Mouse (Mus musculus) embryonic stem cell, embryonic (primary cell): ENCODE measurements around the gene Pou3f3.

Source experiments
- CTCF ChIA-PET, 4 experiments: fragments of 300-600 bp in 2 of 4; fragments of 350-600 bp in 2 of 4; sonication (Branson Sonifier 250); formaldehyde crosslinking; loops; one replicate each; lab custom pipeline; 2022; ENCODE audit warnings: inconsistent platforms in 2 of 4; lab: Charles Lee
- POLR2A ChIA-PET, 4 experiments: fragments of 300-600 bp in 2 of 4; fragments of 350-600 bp in 2 of 4; sonication (Branson Sonifier 250); formaldehyde crosslinking; loops; one replicate each; lab custom pipeline; 2022; ENCODE audit warnings: antibody characterized with exemption in 4 of 4, inconsistent platforms in 1 of 4; lab: Charles Lee

Gene Pou3f3

DNA sequence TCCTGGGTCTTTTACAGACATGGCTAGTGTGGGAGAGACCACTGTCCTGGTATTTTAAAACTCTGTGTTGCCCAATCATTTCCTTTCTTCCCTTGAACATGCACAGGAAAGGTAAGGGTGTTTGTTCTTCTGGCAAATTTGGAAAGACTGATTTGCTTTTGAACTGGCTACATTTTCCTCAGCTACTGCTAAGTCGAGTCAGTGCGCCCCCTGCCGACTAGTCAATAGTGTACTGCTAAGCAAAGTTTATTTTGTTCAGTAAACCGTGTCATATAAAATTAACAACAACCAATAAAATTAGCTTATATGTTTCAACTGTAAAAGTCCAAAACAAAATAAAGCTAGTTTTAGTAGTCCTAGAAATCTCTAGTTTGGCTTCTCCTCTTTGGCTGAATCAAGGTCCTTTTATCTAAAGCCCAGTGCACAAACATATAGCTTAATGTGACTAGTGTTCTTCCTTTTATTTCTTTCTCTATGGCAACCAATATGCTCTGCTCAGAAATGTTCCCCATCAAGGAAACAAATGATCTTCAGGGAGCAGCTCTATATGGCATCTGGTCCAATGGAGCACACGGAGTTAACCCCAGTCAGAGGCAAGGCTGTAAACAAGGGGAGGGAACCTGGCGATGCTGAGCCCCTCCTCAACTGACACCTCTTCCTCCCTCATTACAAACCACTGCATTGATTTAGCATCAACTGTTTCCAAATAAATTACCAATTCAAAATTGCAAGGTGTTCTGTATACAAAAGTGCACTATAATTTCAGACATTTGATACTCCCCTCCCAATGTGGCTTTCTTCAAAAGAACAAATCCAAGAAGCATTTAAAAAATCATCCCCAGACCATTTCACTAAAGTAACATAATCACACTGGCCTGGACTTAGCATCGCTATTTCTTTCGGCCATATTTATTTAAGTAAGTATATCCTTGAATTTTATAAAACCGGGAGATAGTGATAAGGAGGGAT, 4.1 kb upstream of the Pou3f3 start:
- ChIA-PET POLR2A (interaction anchor here in 1 of 4 experiments (3.5 kb wide), 1 partner anchor 21 kb away, joined by 13 read pairs; no protein-coding TSS in a partner anchor), CTCF (interaction anchor here (0.5 to 2.4 kb wide), 11 partner anchors 11 to 881 kb away, joined by 3 to 8 read pairs (median 5); no protein-coding TSS in a partner anchor)

GRCm38 (mm10) chr1:42692221-42692620, 3.3 kb upstream of the Pou3f3 start:
- CTCF ChIA-PET: interaction anchor here in 3 of 4 experiments (0.6 to 2.4 kb wide), 6 partner anchors 10 to 882 kb away, joined by 4 to 8 read pairs (median 6); no protein-coding TSS in a partner anchor
- POLR2A ChIA-PET: interaction anchor here in 1 of 4 experiments (3.5 kb wide), 1 partner anchor 20 kb away, joined by 13 read pairs; no protein-coding TSS in a partner anchor

GRCm38 (mm10) chr1:42693101-42693715, 2.4 kb upstream of the Pou3f3 start:
- ChIA-PET CTCF (interaction anchor here (0.5 to 2.4 kb wide), 8 partner anchors 8 to 1479 kb away, joined by 3 to 15 read pairs (median 6); partner anchors contain the start of genes AI597479 (in 1 of the 4) and Tgfbrap1 (in 1 of the 4)), POLR2A (interaction anchor here in 1 of 4 experiments (3.5 kb wide), 1 partner anchor 19 kb away, joined by 13 read pairs; no protein-coding TSS in a partner anchor)

DNA sequence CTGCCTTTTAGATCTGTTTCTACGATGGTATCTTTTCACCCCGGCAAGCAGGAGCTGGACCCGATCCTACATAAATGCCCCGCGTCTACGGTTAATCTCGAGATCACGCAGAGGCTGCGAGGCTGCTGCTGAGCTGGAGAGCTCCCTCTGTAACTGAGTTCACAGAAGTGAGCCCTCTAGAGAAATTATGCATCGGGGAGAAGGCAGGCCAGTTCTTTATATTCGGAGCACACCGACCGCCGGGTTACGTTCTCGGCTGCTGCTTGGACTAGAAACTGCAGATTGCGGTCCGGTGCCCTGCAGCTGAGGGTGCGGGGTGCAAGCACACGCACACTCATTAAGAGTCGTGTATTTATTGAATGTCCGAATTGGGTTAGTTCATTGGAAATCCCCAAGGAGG, 1.7 kb upstream of the Pou3f3 start:
- ChIA-PET CTCF (interaction anchor here in 2 of 4 experiments (0.5 to 1.7 kb wide), 4 partner anchors 9 to 1480 kb away, joined by 3 to 15 read pairs (median 6); partner anchors contain the start of genes AI597479 (in 1 of the 2) and Tgfbrap1 (in 1 of the 2)), POLR2A (interaction anchor here in 1 of 4 experiments (3.5 kb wide), 1 partner anchor 19 kb away, joined by 13 read pairs; no protein-coding TSS in a partner anchor)

DNA sequence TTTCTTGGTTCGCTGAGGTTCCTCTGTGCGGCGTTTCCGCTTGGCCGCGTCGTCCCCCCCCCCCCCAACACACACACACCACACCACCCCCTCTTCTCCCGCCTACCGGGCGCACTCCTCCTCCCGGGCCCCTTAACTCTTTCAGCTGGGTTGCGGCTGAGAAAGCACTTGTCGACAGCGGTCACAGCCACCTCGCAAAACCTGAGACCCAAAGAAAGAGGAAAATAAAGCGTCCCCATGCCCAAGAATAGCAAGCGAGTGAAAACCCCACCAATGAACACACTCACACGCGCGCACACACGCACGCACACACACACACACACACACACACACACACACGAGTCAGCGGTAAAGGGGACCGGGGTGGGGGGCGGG, 1.3 kb upstream of the Pou3f3 start:
- ChIA-PET POLR2A (interaction anchor here in 1 of 4 experiments (1.4 to 3.5 kb wide), 3 partner anchors 8 to 212 kb away, joined by 4 to 13 read pairs (median 4); no protein-coding TSS in a partner anchor), CTCF (interaction anchor here in 2 of 4 experiments (0.9 to 1.7 kb wide), 5 partner anchors 8 to 405 kb away, joined by 3 to 10 read pairs (median 4); partner anchors contain the start of genes AI597479 (in 1 of the 2) and Tgfbrap1 (in 1 of the 2))

- ChIA-PET POLR2A (interaction anchor here in 3 of 4 experiments (0.5 to 3.5 kb wide), 5 partner anchors 8 to 212 kb away, joined by 3 to 13 read pairs (median 4); no protein-coding TSS in a partner anchor), CTCF (interaction anchor here in 2 of 4 experiments (1.1 to 1.7 kb wide), 5 partner anchors 8 to 19 kb away, joined by 3 to 10 read pairs (median 4); no protein-coding TSS in a partner anchor)
These were observed 647 bp upstream of the Pou3f3 start for GRCm38 (mm10) chr1:42694665-42695577.

DNA sequence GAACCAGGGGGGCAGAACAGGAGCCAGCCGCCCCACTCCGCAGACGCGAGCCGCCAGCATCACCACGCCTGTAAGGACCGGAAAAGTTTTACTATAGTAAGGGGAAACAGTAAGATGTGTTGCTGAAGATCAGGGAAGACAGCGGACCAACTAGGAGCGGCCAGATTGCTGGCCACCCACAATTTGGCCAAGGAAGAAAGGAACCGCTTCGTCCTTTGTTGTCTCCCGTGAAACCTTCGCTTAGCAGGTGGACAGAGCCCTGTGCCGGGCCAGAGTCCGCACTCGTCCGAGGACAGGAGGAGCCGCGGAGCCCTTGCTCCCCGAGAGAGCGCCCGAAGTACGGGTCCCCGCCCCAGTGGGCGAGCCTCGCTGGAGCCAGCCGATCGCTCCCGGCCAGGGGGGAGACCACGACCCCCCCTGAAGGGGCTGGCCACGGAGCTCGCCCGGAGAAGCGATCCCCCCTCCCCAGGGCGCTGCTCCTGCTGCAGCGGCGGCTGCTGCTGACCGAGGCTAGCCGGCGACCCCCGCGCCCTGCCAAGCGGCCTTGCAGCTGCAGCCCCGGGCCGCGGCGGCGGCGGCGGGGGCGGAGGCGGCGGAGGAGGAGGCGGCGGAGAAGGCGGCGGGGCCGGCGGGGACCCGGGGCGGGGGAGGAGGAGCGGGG, 933 bp downstream of the Pou3f3 start:
- ChIA-PET CTCF (interaction anchor here in 1 of 4 experiments (0.6 kb wide), 1 partner anchor 22 kb away, joined by 3 read pairs; no protein-coding TSS in a partner anchor), POLR2A (interaction anchor here in 2 of 4 experiments (1.2 to 1.4 kb wide), 2 partner anchors 10 to 18 kb away, joined by 3 read pairs; no protein-coding TSS in a partner anchor)

- POLR2A ChIA-PET: interaction anchor here in 1 of 4 experiments (1.4 to 1.7 kb wide), 2 partner anchors 11 to 17 kb away, joined by 3 to 6 read pairs; no protein-coding TSS in a partner anchor
- CTCF ChIA-PET: interaction anchor here in 1 of 4 experiments (0.6 kb wide), 1 partner anchor 1488 kb away, joined by 3 read pairs; no protein-coding TSS in a partner anchor
These were observed 1.8 kb downstream of the Pou3f3 start for GRCm38 (mm10) chr1:42697321-42697755.

GRCm38 (mm10) chr1:42697756-42698583, 2.4 kb downstream of the Pou3f3 start:
- POLR2A ChIA-PET: interaction anchor here in 1 of 4 experiments (0.6 to 1.7 kb wide), 5 partner anchors 12 to 263 kb away, joined by 3 to 6 read pairs (median 3); no protein-coding TSS in a partner anchor
- CTCF ChIA-PET: interaction anchor here in 1 of 4 experiments (0.6 kb wide), 1 partner anchor 1488 kb away, joined by 3 read pairs; no protein-coding TSS in a partner anchor

- POLR2A ChIA-PET: interaction anchor here in 1 of 4 experiments (0.6 to 1.7 kb wide), 5 partner anchors 12 to 264 kb away, joined by 3 to 6 read pairs (median 3); no protein-coding TSS in a partner anchor
- CTCF ChIA-PET: no interaction called here
These were observed 3.2 kb downstream of the Pou3f3 start for GRCm38 (mm10) chr1:42698584-42699333.

DNA sequence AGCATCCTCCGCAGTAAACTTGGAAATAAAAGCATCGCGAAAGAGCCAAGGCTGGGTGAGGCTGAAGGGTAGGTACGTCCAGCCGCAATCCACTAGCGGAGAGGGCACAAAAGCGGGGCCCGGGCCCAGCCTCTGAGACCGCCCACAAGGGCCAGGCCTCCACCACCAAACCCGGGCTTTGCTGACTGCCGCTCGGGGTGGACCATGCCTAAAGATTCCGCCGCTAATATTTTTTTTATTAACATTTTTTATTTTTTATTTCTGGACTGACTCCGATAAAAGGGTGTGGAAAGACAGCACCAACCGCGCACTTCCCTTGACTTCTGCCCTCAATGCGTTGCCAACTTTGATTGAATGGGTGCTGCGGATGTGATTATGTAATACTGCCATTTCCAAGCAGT, 3.9 kb downstream of the Pou3f3 start:
- ChIA-PET CTCF (no interaction called here), POLR2A (no interaction called here)

DNA sequence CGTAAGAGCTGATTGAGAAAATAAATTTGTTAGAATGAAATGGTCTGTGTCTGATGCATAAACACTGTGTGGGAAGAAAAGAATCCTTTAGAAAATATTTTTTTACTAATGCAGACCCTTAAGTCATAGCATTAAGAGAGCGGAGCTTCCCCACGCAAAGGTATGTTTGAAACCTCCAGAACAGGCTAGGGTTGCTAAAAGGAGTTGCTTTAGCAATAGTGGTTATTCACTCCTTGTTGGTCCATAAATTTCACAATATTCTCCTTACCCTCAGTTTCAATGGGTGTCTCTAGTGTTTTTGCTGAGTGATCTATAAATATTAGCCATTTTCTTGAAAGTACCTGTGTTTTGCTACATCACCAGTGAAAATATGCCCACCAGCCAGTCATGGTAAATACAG, 4.6 kb downstream of the Pou3f3 start:
- ChIA-PET POLR2A (interaction anchor here in 1 of 4 experiments (0.6 kb wide), 1 partner anchor 150 kb away, joined by 3 read pairs; no protein-coding TSS in a partner anchor), CTCF (no interaction called here)

- ChIA-PET POLR2A (interaction anchor here in 2 of 4 experiments (0.6 kb wide), 2 partner anchors 11 to 151 kb away, joined by 3 read pairs; no protein-coding TSS in a partner anchor), CTCF (no interaction called here)
These were observed 5.2 kb downstream of the Pou3f3 start for GRCm38 (mm10) chr1:42700815-42701214.

DNA sequence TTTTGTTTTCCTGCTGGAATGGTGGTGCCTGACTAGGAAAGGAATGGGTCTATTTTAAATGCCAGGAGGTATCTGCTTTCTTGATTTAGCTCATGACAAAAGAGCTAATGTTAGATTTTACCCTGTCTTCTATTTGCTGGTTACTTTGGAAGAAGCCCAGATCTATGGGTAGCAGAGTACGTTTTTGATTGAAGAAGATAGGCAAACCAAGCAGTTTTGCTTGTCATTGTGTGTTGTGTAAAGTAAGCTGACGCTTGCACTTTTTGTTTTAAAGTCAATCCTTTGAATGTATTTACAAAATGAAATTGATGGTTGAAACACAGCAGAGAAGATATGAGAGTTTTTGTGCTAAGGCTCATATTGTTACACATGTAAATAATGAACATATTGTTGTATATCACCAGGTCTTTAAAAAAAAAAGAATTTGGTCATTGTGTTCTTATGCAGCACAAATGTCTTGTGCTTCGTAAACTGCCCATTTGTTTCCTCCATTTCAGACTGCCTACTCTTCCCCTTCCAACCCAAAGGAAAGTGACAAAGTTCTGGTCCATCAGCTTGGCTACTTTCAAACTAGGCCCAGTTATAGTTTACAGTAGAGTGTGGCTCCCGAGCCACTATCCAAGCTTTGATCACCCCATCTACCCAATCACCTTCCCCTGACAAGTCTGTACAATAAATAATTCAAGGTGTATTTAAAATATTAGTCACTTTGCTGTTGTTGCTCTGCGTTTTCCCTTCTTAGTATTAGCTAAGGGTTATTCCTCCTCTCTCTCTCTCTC, 6.5 kb downstream of the Pou3f3 start:
- CTCF ChIA-PET: interaction anchor here in 1 of 4 experiments (1.7 kb wide), 1 partner anchor 10 kb away, joined by 8 read pairs; no protein-coding TSS in a partner anchor
- POLR2A ChIA-PET: interaction anchor here in 1 of 4 experiments (0.8 kb wide), 1 partner anchor 76 kb away, joined by 3 read pairs; no protein-coding TSS in a partner anchor
